Mouse (Mus musculus) neural tube, embryonic 14.5 days (tissue): ENCODE measurements around the gene Thy1. TPM values are rescaled to one million over a fixed set of nuclear protein-coding genes. Genes with fewer than 3 reads are reported as not detected.

Experiments used
- ATAC-seq: fragments of 200-750 bp; cut with Nextera tagmentation; 2 replicates; pipeline ENCODE4 v1.8.0; 2017; ENCODE audit warnings: low read depth, mild to moderate bottlenecking, moderate TSS enrichment, moderate library complexity
- H3K27ac ChIP-seq: fragments of 300-500 bp; sonication (generic); 2 replicates; pipeline ENCODE4 v1.5.1; 2014; ENCODE audit warnings: low read depth, mild to moderate bottlenecking, control low read depth, low read length, moderate library complexity, mixed read lengths
- H3K27me3 ChIP-seq: fragments of 300-500 bp; sonication (generic); 2 replicates; pipeline ENCODE4 v1.6.1; 2014; ENCODE audit warnings: low read length; ENCODE audit not compliant: control insufficient read depth, insufficient read depth
- H3K36me3 ChIP-seq: fragments of 300-500 bp; sonication (generic); 2 replicates; pipeline ENCODE4 v1.6.1; 2014; ENCODE audit warnings: low read length, mixed read lengths; ENCODE audit not compliant: control insufficient read depth, insufficient read depth
- H3K4me1 ChIP-seq: fragments of 300-500 bp; sonication (generic); 2 replicates; pipeline ENCODE4 v1.6.1; 2014; ENCODE audit warnings: low read length; ENCODE audit not compliant: control insufficient read depth, insufficient read depth
- H3K4me2 ChIP-seq: fragments of 300-500 bp; sonication (generic); 2 replicates; pipeline ENCODE4 v1.6.1; 2014; ENCODE audit warnings: mild to moderate bottlenecking, low read depth, low read length, control low read depth
- H3K4me3 ChIP-seq: fragments of 300-500 bp; sonication (generic); 2 replicates; pipeline ENCODE4 v1.5.1; 2014; ENCODE audit warnings: low read depth, low read length, control low read depth, mixed read lengths
- H3K9ac ChIP-seq: fragments of 300-500 bp; sonication (generic); replicated peaks from 2 replicates; pipeline ENCODE4 v1.6.1; 2014; ENCODE audit warnings: low read depth, mild to moderate bottlenecking, control low read depth, low read length, mixed read lengths
- H3K9me3 ChIP-seq: fragments of 300-500 bp; sonication (generic); 2 replicates; pipeline ENCODE4 v1.6.1; 2016; ENCODE audit warnings: low read length; ENCODE audit not compliant: control insufficient read depth
- WGBS: fragments of 180-500 bp; shearing (Covaris S2); extraction: QIAGEN DNeasy Blood & Tissue Kit; methylation state at CpG from one replicate; pipeline ENCODE4 v1.1.7; 2014; 5-methylcytosine and 5-hydroxymethylcytosine counted together
- polyA plus RNA-seq: library from polyadenylated mRNA; unstranded; fragments of >200 nt; fragmentation: Nextera tagmentation; extraction: Ambion mirVana; gene quantifications from 2 replicates; pipeline ENCODE4 v1.2.1, GENCODE M21; 2014

Gene Thy1
- polyA plus RNA-seq, 1 experiment from 2014 or later = 11.6 TPM

GRCm38 (mm10) chr9:44084236-44084635 is 41.1 kb downstream of the Thy1 start:
- H3K36me3 ChIP-seq = no peaks in the 10 kb centered on the region
- H3K27ac ChIP-seq = no peak overlapping the region
- peak overlapping the region; percentile 48 for H3K4me3 ChIP-seq
- peaks cover 3% of the 10 kb centered on the region for H3K27me3 ChIP-seq
- 0 out of 2 replicates have a peak, but pooled peaks have one; percentile 18 for ATAC-seq
- H3K9me3 ChIP-seq = no peaks in the 10 kb centered on the region
- H3K9ac ChIP-seq = no peak overlapping the region; the same call in 1 of the 2 replicates
- peak overlapping the region; percentile 99 for H3K4me2 ChIP-seq
- H3K4me1 ChIP-seq = peaks cover 7% of the 10 kb centered on the region; the same call in 1 of the 2 replicates
- WGBS = 2% methylated on average over 14 of the region's 14 CpGs

- peaks cover 3% of the 10 kb centered on the region for H3K27me3 ChIP-seq
- ATAC-seq = peak; percentile 80
- peak overlapping the region; percentile 99 for H3K4me2 ChIP-seq
- H3K4me1 ChIP-seq = peaks cover 7% of the 10 kb centered on the region; the same call in 1 of the 2 replicates
- H3K27ac ChIP-seq = no peak overlapping the region
- WGBS = under 1% methylated on average over 62 of the region's 62 CpGs
- no peaks in the 10 kb centered on the region for H3K9me3 ChIP-seq
- peak overlapping the region; percentile 62 for H3K9ac ChIP-seq
- H3K36me3 ChIP-seq = no peaks in the 10 kb centered on the region
- peak overlapping the region; percentile 48 for H3K4me3 ChIP-seq
These were observed 41.6 kb downstream of the Thy1 start for GRCm38 (mm10) chr9:44084659-44085229.

GRCm38 (mm10) chr9:44085276-44085675 is 42.1 kb downstream of the Thy1 start:
- peak overlapping the region; percentile 48 for H3K4me3 ChIP-seq
- peaks cover 7% of the 10 kb centered on the region; the same call in 1 of the 2 replicates for H3K4me1 ChIP-seq
- H3K27me3 ChIP-seq = peaks cover 3% of the 10 kb centered on the region
- H3K9me3 ChIP-seq = no peaks in the 10 kb centered on the region
- H3K36me3 ChIP-seq = no peaks in the 10 kb centered on the region
- ATAC-seq = no peak
- WGBS = 2% methylated on average over 10 of the region's 10 CpGs
- H3K27ac ChIP-seq = no peak overlapping the region
- H3K4me2 ChIP-seq = peak overlapping the region; percentile 99
- H3K9ac ChIP-seq = peak overlapping the region; percentile 62

- peaks cover 3% of the 10 kb centered on the region for H3K27me3 ChIP-seq
- no peak overlapping the region for H3K27ac ChIP-seq
- 69% methylated on average over 15 of the region's 15 CpGs for WGBS
- peak overlapping the region; percentile 99 for H3K4me2 ChIP-seq
- H3K9me3 ChIP-seq = no peaks in the 10 kb centered on the region
- ATAC-seq = no peak
- H3K4me3 ChIP-seq = no peak overlapping the region
- peaks cover 7% of the 10 kb centered on the region; the same call in 1 of the 2 replicates for H3K4me1 ChIP-seq
- no peaks in the 10 kb centered on the region for H3K36me3 ChIP-seq
- no peak overlapping the region for H3K9ac ChIP-seq
These were observed 42.8 kb downstream of the Thy1 start for GRCm38 (mm10) chr9:44085741-44086665.

GRCm38 (mm10) chr9:44086960-44087359 is 43.8 kb downstream of the Thy1 start:
- H3K36me3 ChIP-seq = no peaks in the 10 kb centered on the region
- no peak for ATAC-seq
- no peak overlapping the region for H3K4me3 ChIP-seq
- peaks cover 3% of the 10 kb centered on the region for H3K27me3 ChIP-seq
- H3K4me2 ChIP-seq = no peak overlapping the region
- H3K9me3 ChIP-seq = no peaks in the 10 kb centered on the region
- H3K9ac ChIP-seq = no peak overlapping the region
- no peak overlapping the region for H3K27ac ChIP-seq
- peaks cover 7% of the 10 kb centered on the region; the same call in 1 of the 2 replicates for H3K4me1 ChIP-seq
- 48% methylated on average over 10 of the region's 10 CpGs for WGBS

- 18% methylated on average over 15 of the region's 15 CpGs for WGBS
- H3K9me3 ChIP-seq = no peaks in the 10 kb centered on the region
- no peak overlapping the region for H3K27ac ChIP-seq
- no peak overlapping the region for H3K4me3 ChIP-seq
- no peak overlapping the region for H3K4me2 ChIP-seq
- ATAC-seq = no peak
- H3K9ac ChIP-seq = no peak overlapping the region
- H3K27me3 ChIP-seq = peaks cover 3% of the 10 kb centered on the region
- peaks cover 7% of the 10 kb centered on the region; the same call in 1 of the 2 replicates for H3K4me1 ChIP-seq
- no peaks in the 10 kb centered on the region for H3K36me3 ChIP-seq
These were observed 44.7 kb downstream of the Thy1 start for GRCm38 (mm10) chr9:44087761-44088455.

GRCm38 (mm10) chr9:44088877-44089608 is 45.9 kb downstream of the Thy1 start:
- Histone ChIP-seq H3K4me2 (no peak overlapping the region), H3K4me1 (peaks cover 4% of the 10 kb centered on the region), H3K4me3 (no peak overlapping the region), H3K9me3 (no peaks in the 10 kb centered on the region), H3K27me3 (peaks cover 3% of the 10 kb centered on the region), H3K9ac (no peak overlapping the region), H3K27ac (no peak overlapping the region), H3K36me3 (no peaks in the 10 kb centered on the region)
- ATAC-seq = no peak
- WGBS = 60% methylated on average over 12 of the region's 12 CpGs
